Comparison of ENCODE assay signal across 8 mouse cellular contexts in genomic region chr7:80860227-80860626, GRCm38 (mm10). TPM values are rescaled to one million over a fixed set of nuclear protein-coding genes. Genes with fewer than 3 reads are reported as not detected.
DNase-seq lines count a peak whose midpoint lies in the region; ATAC-seq lines count a peak whose summit lies in the region.

No protein-coding gene starts in this region.

- H3K9ac ChIP-seq in forebrain, embryonic 12.5 days, result peak overlapping the region; percentile 80
- H3K9ac ChIP-seq in hindbrain, embryonic 12.5 days, result peak overlapping the region; percentile 88
- H3K9ac ChIP-seq in limb, embryonic 13.5 days, result peak overlapping the region; percentile 94
- H3K9ac ChIP-seq in midbrain, embryonic 12.5 days (replicated peaks), result peak overlapping the region; percentile 53

- peaks cover 34% of the 10 kb centered on the region for H3K4me1 ChIP-seq in forebrain, embryonic 12.5 days
- peaks cover 37% of the 10 kb centered on the region for H3K4me1 ChIP-seq in hindbrain, embryonic 12.5 days
- peaks cover 27% of the 10 kb centered on the region for H3K4me1 ChIP-seq in limb, embryonic 13.5 days
- peaks cover 28% of the 10 kb centered on the region for H3K4me1 ChIP-seq in midbrain, embryonic 12.5 days

- no peaks in the 10 kb centered on the region for H3K27me3 ChIP-seq in forebrain, embryonic 12.5 days
- no peaks in the 10 kb centered on the region for H3K27me3 ChIP-seq in hindbrain, embryonic 12.5 days
- H3K27me3 ChIP-seq in limb, embryonic 13.5 days, result no peaks in the 10 kb centered on the region
- H3K27me3 ChIP-seq in midbrain, embryonic 12.5 days, result no peaks in the 10 kb centered on the region
- H3K27me3 ChIP-seq in splenic B cell, adult 2 months (ENCODE audit: control insufficient read depth, insufficient read depth, low read length, poor library complexity, severe bottlenecking), result no peaks in the 10 kb centered on the region

- ATAC-seq in forebrain, embryonic 12.5 days (ENCODE audit: low FRiP score), result peak; percentile 72
- peak; percentile 72 for ATAC-seq in hindbrain, embryonic 12.5 days (ENCODE audit: low FRiP score)
- peak; percentile 70; the same call in 1 of the 2 replicates for ATAC-seq in limb, embryonic 13.5 days (ENCODE audit: low FRiP score, low read depth)
- ATAC-seq in midbrain, embryonic 12.5 days (ENCODE audit: low FRiP score, low read depth), result peak; percentile 55; the same call in 1 of the 2 replicates

- DNase-seq in layer of hippocampus, adult 11-12 months (ENCODE audit: low spot score), result peak; percentile 56
- no peak for DNase-seq in layer of hippocampus, adult 9-10 months (ENCODE audit: low spot score)
- DNase-seq in brain, embryonic 18.5 days (ENCODE audit: low read depth, low spot score), result peak; percentile 47
- peak; percentile 71 for DNase-seq in splenic B cell, adult 2 months (ENCODE audit: low read depth, low spot score)

- peaks cover 21% of the 10 kb centered on the region for H3K36me3 ChIP-seq in forebrain, embryonic 12.5 days (replicated peaks)
- H3K36me3 ChIP-seq in hindbrain, embryonic 12.5 days, result peaks cover 22% of the 10 kb centered on the region
- peaks cover 24% of the 10 kb centered on the region for H3K36me3 ChIP-seq in limb, embryonic 13.5 days
- H3K36me3 ChIP-seq in midbrain, embryonic 12.5 days, result peaks cover 21% of the 10 kb centered on the region
- H3K36me3 ChIP-seq in splenic B cell, adult 2 months (ENCODE audit: control insufficient read depth, insufficient read depth, low read length, poor library complexity, severe bottlenecking), result no peaks in the 10 kb centered on the region

- under 1% methylated on average over 13 of the region's 13 CpGs for WGBS in forebrain, embryonic 12.5 days
- 1% methylated on average over 13 of the region's 13 CpGs for WGBS in hindbrain, embryonic 12.5 days
- WGBS in limb, embryonic 13.5 days, result under 1% methylated on average over 13 of the region's 13 CpGs
- 2% methylated on average over 13 of the region's 13 CpGs for WGBS in midbrain, embryonic 12.5 days

- no peaks in the 10 kb centered on the region for H3K9me3 ChIP-seq in forebrain, embryonic 12.5 days
- no peaks in the 10 kb centered on the region for H3K9me3 ChIP-seq in hindbrain, embryonic 12.5 days (replicated peaks)
- no peaks in the 10 kb centered on the region for H3K9me3 ChIP-seq in limb, embryonic 13.5 days
- no peaks in the 10 kb centered on the region for H3K9me3 ChIP-seq in midbrain, embryonic 12.5 days

- H3K4me2 ChIP-seq in forebrain, embryonic 12.5 days, result peak overlapping the region; percentile 79
- peak overlapping the region; percentile 77 for H3K4me2 ChIP-seq in hindbrain, embryonic 12.5 days (replicated peaks)
- peak overlapping the region; percentile 80 for H3K4me2 ChIP-seq in limb, embryonic 13.5 days (replicated peaks)
- peak overlapping the region; percentile 82 for H3K4me2 ChIP-seq in midbrain, embryonic 12.5 days (replicated peaks)

- peak overlapping the region; percentile 71 for H3K4me3 ChIP-seq in forebrain, embryonic 12.5 days (replicated peaks)
- H3K4me3 ChIP-seq in hindbrain, embryonic 12.5 days, result peak overlapping the region; percentile 85
- peak overlapping the region; percentile 81 for H3K4me3 ChIP-seq in limb, embryonic 13.5 days
- peak overlapping the region; percentile 83 for H3K4me3 ChIP-seq in midbrain, embryonic 12.5 days

- H3K27ac ChIP-seq in forebrain, embryonic 12.5 days, result 0 out of 2 replicates have a peak overlapping the region, but pooled peaks have one; percentile 92
- peak overlapping the region; percentile 18 for H3K27ac ChIP-seq in hindbrain, embryonic 12.5 days
- H3K27ac ChIP-seq in limb, embryonic 13.5 days, result no peak overlapping the region
- no peak overlapping the region for H3K27ac ChIP-seq in midbrain, embryonic 12.5 days (replicated peaks)

RNA-seq across cellular contexts. Expression of gene Zscan2, which starts 0.5 kb away (rescaled TPM):
- polyA plus RNA-seq in forebrain, embryonic 12.5 days (2016; fragmentation: Nextera tagmentation; extraction: Ambion mirVana), result 3.7 and 4.5 TPM in 2 replicates
- polyA plus RNA-seq in hindbrain, embryonic 12.5 days (2016; fragmentation: Nextera tagmentation; extraction: Ambion mirVana), result 4.6 and 5.9 TPM in 2 replicates
- polyA plus RNA-seq in limb, embryonic 13.5 days (2015; fragmentation: Nextera tagmentation; extraction: Ambion mirVana), result 3.6 and 4.5 TPM in 2 replicates
- polyA plus RNA-seq in midbrain, embryonic 12.5 days (2016; fragmentation: Nextera tagmentation; extraction: Ambion mirVana), result 4.1 and 5.2 TPM in 2 replicates

RNA-seq across cellular contexts. Expression of gene Iqgap1, which starts 34.5 kb away (rescaled TPM):
- 30.8 and 31.6 TPM in 2 replicates for polyA plus RNA-seq in forebrain, embryonic 12.5 days (2016; fragmentation: Nextera tagmentation; extraction: Ambion mirVana)
- 40.1 and 40.2 TPM in 2 replicates for polyA plus RNA-seq in hindbrain, embryonic 12.5 days (2016; fragmentation: Nextera tagmentation; extraction: Ambion mirVana)
- polyA plus RNA-seq in limb, embryonic 13.5 days (2015; fragmentation: Nextera tagmentation; extraction: Ambion mirVana), result 50.1 and 52.9 TPM in 2 replicates
- polyA plus RNA-seq in midbrain, embryonic 12.5 days (2016; fragmentation: Nextera tagmentation; extraction: Ambion mirVana), result 30.5 and 33.7 TPM in 2 replicates

RNA-seq across cellular contexts. Expression of gene Wdr73, which starts 40.8 kb away (rescaled TPM):
- 40.6 and 46.5 TPM in 2 replicates for polyA plus RNA-seq in forebrain, embryonic 12.5 days (2016; fragmentation: Nextera tagmentation; extraction: Ambion mirVana)
- polyA plus RNA-seq in hindbrain, embryonic 12.5 days (2016; fragmentation: Nextera tagmentation; extraction: Ambion mirVana), result 37.2 and 40.5 TPM in 2 replicates
- 32.5 TPM in 2 replicates for polyA plus RNA-seq in limb, embryonic 13.5 days (2015; fragmentation: Nextera tagmentation; extraction: Ambion mirVana)
- 43.3 and 44.7 TPM in 2 replicates for polyA plus RNA-seq in midbrain, embryonic 12.5 days (2016; fragmentation: Nextera tagmentation; extraction: Ambion mirVana)

RNA-seq across cellular contexts. Expression of gene Nmb, which starts 44.6 kb away (rescaled TPM):
- 7.8 and 8.6 TPM in 2 replicates for polyA plus RNA-seq in forebrain, embryonic 12.5 days (2016; fragmentation: Nextera tagmentation; extraction: Ambion mirVana)
- 5.7 and 7.8 TPM in 2 replicates for polyA plus RNA-seq in hindbrain, embryonic 12.5 days (2016; fragmentation: Nextera tagmentation; extraction: Ambion mirVana)
- polyA plus RNA-seq in limb, embryonic 13.5 days (2015; fragmentation: Nextera tagmentation; extraction: Ambion mirVana), result 6.1 and 6.5 TPM in 2 replicates
- 5.7 and 6.2 TPM in 2 replicates for polyA plus RNA-seq in midbrain, embryonic 12.5 days (2016; fragmentation: Nextera tagmentation; extraction: Ambion mirVana)

Comparison
In these comparisons a context has a peak if more than half of its experiments do, and no peak if none do; other contexts are left out.
1. H3K27ac ChIP-seq: peak in forebrain, embryonic 12.5 days (single experiment) and hindbrain, embryonic 12.5 days (single experiment); none in limb, embryonic 13.5 days (single experiment) and midbrain, embryonic 12.5 days (single experiment).
2. Peak in every context shown above with its lines, with median percentiles within 50 percentile points of each other: ATAC-seq, H3K4me2 ChIP-seq, H3K4me3 ChIP-seq and H3K9ac ChIP-seq.